27 mouse cellular contexts compared by ENCODE assay signal in the genomic region with DNA sequence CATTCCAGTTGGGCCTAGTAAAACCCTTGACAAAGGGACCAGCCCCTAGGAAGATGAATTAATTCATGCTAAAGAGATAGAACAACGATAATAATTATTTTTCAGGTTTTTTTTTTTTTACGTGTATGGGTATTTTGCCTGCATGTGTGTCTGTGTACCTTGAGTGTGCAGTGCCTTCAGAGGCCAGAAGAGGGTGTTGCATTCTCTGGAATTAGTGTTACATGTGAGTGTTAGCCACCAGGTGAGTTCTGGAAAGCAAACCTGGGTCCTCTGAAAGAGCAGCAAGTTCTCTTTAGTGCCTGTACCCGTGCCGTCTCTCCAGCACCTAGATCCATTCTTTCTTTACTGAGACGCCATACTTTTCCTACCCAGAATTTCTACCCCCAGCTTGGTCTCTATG.
"Had no signal": no experiment of that assay in that cellular context is flagged by ENCODE, and none has a peak within 500 bp of the region (broad histone marks: within the 10 kb centered on the region; RNA-seq: fewer than 3 reads in every experiment).

No protein-coding gene starts in this region.

- H3K36me3 ChIP-seq: heart, embryonic 12.5 days; heart, embryonic 13.5 days; heart, embryonic 15.5 days; hindbrain, embryonic 10.5 days; hindbrain, embryonic 12.5 days; hindbrain, embryonic 13.5 days; hindbrain, embryonic 15.5 days; intestine, embryonic 15.5 days; kidney, embryonic 15.5 days had no signal

- H3K4me1 ChIP-seq: hindbrain, embryonic 12.5 days; hindbrain, embryonic 13.5 days; hindbrain, embryonic 15.5 days had no signal

- DNase-seq: heart, postnatal 10 days; heart, postnatal 14 days; heart, postnatal 36 days; heart, postnatal 4 days; kidney, adult 11 months; kidney, adult 18-20 months; kidney, adult 2 months; kidney, adult 8-10 months; kidney, adult 9 months; kidney, postnatal 10 days; kidney, postnatal 14 days; kidney, postnatal 25 days; kidney, postnatal 36 days; kidney, postnatal 4 days; layer of hippocampus, adult 9-11 months; layer of hippocampus, postnatal 36 days had no signal

- H3K27me3 ChIP-seq: heart, embryonic 12.5 days; heart, embryonic 13.5 days; heart, embryonic 15.5 days; hindbrain, embryonic 12.5 days; hindbrain, embryonic 13.5 days; hindbrain, embryonic 15.5 days; intestine, embryonic 15.5 days; kidney, embryonic 15.5 days had no signal

- H3K9me3 ChIP-seq: heart, embryonic 15.5 days; hindbrain, embryonic 13.5 days; hindbrain, embryonic 15.5 days; intestine, embryonic 15.5 days; kidney, embryonic 15.5 days had no signal

- H3K4me3 ChIP-seq: heart, embryonic 12.5 days; heart, embryonic 13.5 days; heart, embryonic 15.5 days; hindbrain, embryonic 10.5 days; hindbrain, embryonic 12.5 days; hindbrain, embryonic 13.5 days; hindbrain, embryonic 15.5 days; intestine, embryonic 15.5 days; kidney, embryonic 15.5 days; layer of hippocampus, adult 2 months; left cerebral cortex, adult 2 months had no signal
